Mouse (Mus musculus): ENCODE results near the gene Glcci1. TPM values are rescaled to one million over a fixed set of nuclear protein-coding genes. Genes with fewer than 3 reads are reported as not detected.
A peak's percentile ranks its signal among the peaks of the same experiment; 100 is the strongest.
"Not testable (repeated sequence)": the region's sequence is repeated elsewhere in the genome, so short reads cannot be mapped to it uniquely, and the experiment has no call there.

The Glcci1 gene
- total RNA-seq, 2 experiments from 2014 or later = 7.0 to 16.9 TPM

- ATAC-seq (replicated peaks; ENCODE audit: low FRiP score, low TSS enrichment, poor library complexity, severe bottlenecking) = peak; percentile 98
Measured at GRCm38 (mm10) chr6:8531104-8531894, 21.9 kb downstream of the Glcci1 start.

GRCm38 (mm10) chr6:8536944-8537343 is 27.5 kb downstream of the Glcci1 start:
- ATAC-seq (replicated peaks; ENCODE audit: low FRiP score, low TSS enrichment, poor library complexity, severe bottlenecking) = no peak

- not testable (repeated sequence) for ATAC-seq (replicated peaks; ENCODE audit: low FRiP score, low TSS enrichment, poor library complexity, severe bottlenecking)
Measured at GRCm38 (mm10) chr6:8541531-8541930, 32.1 kb downstream of the Glcci1 start.

- ATAC-seq (replicated peaks; ENCODE audit: low FRiP score, low TSS enrichment, poor library complexity, severe bottlenecking) = no peak
Measured at GRCm38 (mm10) chr6:8544822-8545221, 35.4 kb downstream of the Glcci1 start.

- no peak for ATAC-seq (replicated peaks; ENCODE audit: low FRiP score, low TSS enrichment, poor library complexity, severe bottlenecking)
Measured at GRCm38 (mm10) chr6:8545780-8546179, 36.4 kb downstream of the Glcci1 start.

- ATAC-seq (replicated peaks; ENCODE audit: low FRiP score, low TSS enrichment, poor library complexity, severe bottlenecking) = no peak
Measured at GRCm38 (mm10) chr6:8551155-8551554, 41.8 kb downstream of the Glcci1 start.

- ATAC-seq (replicated peaks; ENCODE audit: low FRiP score, low TSS enrichment, poor library complexity, severe bottlenecking) = no peak
Measured at GRCm38 (mm10) chr6:8556849-8557571, 47.6 kb downstream of the Glcci1 start.

GRCm38 (mm10) chr6:8560682-8561081 is 51.3 kb downstream of the Glcci1 start:
- ATAC-seq (replicated peaks; ENCODE audit: low FRiP score, low TSS enrichment, poor library complexity, severe bottlenecking) = no peak

GRCm38 (mm10) chr6:8582377-8582776 is 73.0 kb downstream of the Glcci1 start:
- ATAC-seq (replicated peaks; ENCODE audit: low FRiP score, low TSS enrichment, poor library complexity, severe bottlenecking) = no peak

GRCm38 (mm10) chr6:8583892-8584291 is 74.5 kb downstream of the Glcci1 start:
- peak; percentile 30; the same call in 1 of the 2 replicates for ATAC-seq (replicated peaks; ENCODE audit: low FRiP score, low TSS enrichment, poor library complexity, severe bottlenecking)

- no peak for ATAC-seq (replicated peaks; ENCODE audit: low FRiP score, low TSS enrichment, poor library complexity, severe bottlenecking)
Measured at GRCm38 (mm10) chr6:8591665-8592064, 82.3 kb downstream of the Glcci1 start.

- no peak for ATAC-seq (replicated peaks; ENCODE audit: low FRiP score, low TSS enrichment, poor library complexity, severe bottlenecking)
Measured at GRCm38 (mm10) chr6:8617369-8617768, 108.0 kb downstream of the Glcci1 start.

GRCm38 (mm10) chr6:8619582-8620350 is 110.4 kb downstream of the Glcci1 start:
- ATAC-seq (replicated peaks; ENCODE audit: low FRiP score, low TSS enrichment, poor library complexity, severe bottlenecking) = peak; percentile 55; the same call in 1 of the 2 replicates

- no peak for ATAC-seq (replicated peaks; ENCODE audit: low FRiP score, low TSS enrichment, poor library complexity, severe bottlenecking)
Measured at GRCm38 (mm10) chr6:8623045-8623444, 113.6 kb downstream of the Glcci1 start.

- no peak for ATAC-seq (replicated peaks; ENCODE audit: low FRiP score, low TSS enrichment, poor library complexity, severe bottlenecking)
Measured at GRCm38 (mm10) chr6:8628226-8628625, 118.8 kb downstream of the Glcci1 start.

- ATAC-seq (replicated peaks; ENCODE audit: low FRiP score, low TSS enrichment, poor library complexity, severe bottlenecking) = no peak
Measured at GRCm38 (mm10) chr6:8628715-8629267, 119.4 kb downstream of the Glcci1 start.

GRCm38 (mm10) chr6:8630531-8630930 is 121.1 kb downstream of the Glcci1 start:
- no peak for ATAC-seq (replicated peaks; ENCODE audit: low FRiP score, low TSS enrichment, poor library complexity, severe bottlenecking)

GRCm38 (mm10) chr6:8631362-8631761 is 122.0 kb downstream of the Glcci1 start:
- no peak for ATAC-seq (replicated peaks; ENCODE audit: low FRiP score, low TSS enrichment, poor library complexity, severe bottlenecking)

GRCm38 (mm10) chr6:8631986-8632632 is 122.7 kb downstream of the Glcci1 start:
- peak; percentile 83 for ATAC-seq (replicated peaks; ENCODE audit: low FRiP score, low TSS enrichment, poor library complexity, severe bottlenecking)

Data from megakaryocyte-erythroid progenitor cell, adult 5-6 weeks (primary cell).